Mouse (Mus musculus) lung, postnatal 10 days (tissue): ENCODE data around the gene Tardbp.

ENCODE experiments used
- DNase-seq: peaks from one replicate; pipeline ENCODE4 v3.0.0; 2021

Gene Tardbp

GRCm38 (mm10) chr4:148635309-148635708 lies 8.5 kb upstream of the Tardbp start:
- no peak for DNase-seq

GRCm38 (mm10) chr4:148633395-148634061 lies 6.7 kb upstream of the Tardbp start:
- DNase-seq, result no peak

- peak; percentile 38 for DNase-seq
These were observed 5.3 kb upstream of the Tardbp start for GRCm38 (mm10) chr4:148632013-148632692.

GRCm38 (mm10) chr4:148627246-148627645 lies 427 bp upstream of the Tardbp start:
- DNase-seq, result no peak

GRCm38 (mm10) chr4:148625756-148626622 lies 830 bp downstream of the Tardbp start:
- peak; percentile 63 for DNase-seq

- DNase-seq, result no peak
These were observed 1.8 kb downstream of the Tardbp start for GRCm38 (mm10) chr4:148625010-148625409.

GRCm38 (mm10) chr4:148623609-148624008 lies 3.2 kb downstream of the Tardbp start:
- DNase-seq, result no peak

- no peak for DNase-seq
These were observed 4.3 kb downstream of the Tardbp start for GRCm38 (mm10) chr4:148622485-148622884.

- DNase-seq, result no peak
These were observed 6.1 kb downstream of the Tardbp start for GRCm38 (mm10) chr4:148620718-148621117.

GRCm38 (mm10) chr4:148619805-148620204 lies 7.0 kb downstream of the Tardbp start:
- no peak for DNase-seq

GRCm38 (mm10) chr4:148613738-148614137 lies 13.1 kb downstream of the Tardbp start:
- no peak for DNase-seq

- no peak for DNase-seq
These were observed 14.3 kb downstream of the Tardbp start for GRCm38 (mm10) chr4:148612557-148612956.

- DNase-seq, result no peak
These were observed 16.0 kb downstream of the Tardbp start for GRCm38 (mm10) chr4:148610631-148611364.

GRCm38 (mm10) chr4:148609805-148610204 lies 17.0 kb downstream of the Tardbp start:
- DNase-seq, result no peak

GRCm38 (mm10) chr4:148607758-148608157 lies 19.1 kb downstream of the Tardbp start:
- peak; percentile 87 for DNase-seq

- peak; percentile 81 for DNase-seq
These were observed 22.2 kb downstream of the Tardbp start for GRCm38 (mm10) chr4:148604541-148605165.

GRCm38 (mm10) chr4:148604141-148604540 lies 22.7 kb downstream of the Tardbp start:
- no peak for DNase-seq

GRCm38 (mm10) chr4:148603376-148604139 lies 23.3 kb downstream of the Tardbp start:
- no peak for DNase-seq

GRCm38 (mm10) chr4:148602357-148603120 lies 24.3 kb downstream of the Tardbp start, which contains the start of gene Masp2:
Masp2 (plus strand) TSS chr4:148602554.
- DNase-seq, result no peak

GRCm38 (mm10) chr4:148601871-148602270 lies 24.9 kb downstream of the Tardbp start:
- no peak for DNase-seq

- DNase-seq, result no peak
These were observed 26.5 kb downstream of the Tardbp start for GRCm38 (mm10) chr4:148600316-148600715.
